Mouse (Mus musculus) lung, postnatal 14 days (tissue): ENCODE data around the gene Mad1l1.
"Not testable (repeated sequence)": the region's sequence is repeated elsewhere in the genome, so short reads cannot be mapped to it uniquely, and the experiment has no call there.

Source experiments
- DNase-seq: peaks from one replicate; pipeline ENCODE4 v3.0.0; 2021

Mad1l1 gene

GRCm38 (mm10) chr5:140321042-140321755 is at the start of gene Mad1l1, which contains the start of gene Nudt1:
Gene Mad1l1 (minus strand): TSS chr5:140321552.
Gene Nudt1 (plus strand): TSS chr5:140321656.
- peak; percentile 93 for DNase-seq

GRCm38 (mm10) chr5:140370446-140371254 is 49.3 kb upstream of the Mad1l1 start:
- DNase-seq, result peak; percentile 31

- no peak for DNase-seq
Measured at GRCm38 (mm10) chr5:140369466-140369865, 48.1 kb upstream of the Mad1l1 start.

- DNase-seq, result no peak
Measured at GRCm38 (mm10) chr5:140368926-140369325, 47.6 kb upstream of the Mad1l1 start.

GRCm38 (mm10) chr5:140368126-140368525 is 46.8 kb upstream of the Mad1l1 start:
- DNase-seq, result not testable (repeated sequence)

- DNase-seq, result no peak
Measured at GRCm38 (mm10) chr5:140364415-140364814, 43.1 kb upstream of the Mad1l1 start.

- DNase-seq, result no peak
Measured at GRCm38 (mm10) chr5:140359930-140360674, 38.8 kb upstream of the Mad1l1 start.

- no peak for DNase-seq
Measured at GRCm38 (mm10) chr5:140357466-140357865, 36.1 kb upstream of the Mad1l1 start.

- no peak for DNase-seq
Measured at GRCm38 (mm10) chr5:140355934-140356333, 34.6 kb upstream of the Mad1l1 start.

GRCm38 (mm10) chr5:140352352-140352751 is 31.0 kb upstream of the Mad1l1 start:
- no peak for DNase-seq

- DNase-seq, result no peak
Measured at GRCm38 (mm10) chr5:140350731-140351497, 29.6 kb upstream of the Mad1l1 start.

GRCm38 (mm10) chr5:140349882-140350281 is 28.5 kb upstream of the Mad1l1 start:
- no peak for DNase-seq

- DNase-seq, result no peak
Measured at GRCm38 (mm10) chr5:140346050-140346449, 24.7 kb upstream of the Mad1l1 start.

- DNase-seq, result no peak
Measured at GRCm38 (mm10) chr5:140345244-140345643, 23.9 kb upstream of the Mad1l1 start.

GRCm38 (mm10) chr5:140342880-140343279 is 21.5 kb upstream of the Mad1l1 start:
- no peak for DNase-seq

- DNase-seq, result no peak
Measured at GRCm38 (mm10) chr5:140339836-140340235, 18.5 kb upstream of the Mad1l1 start.

- no peak for DNase-seq
Measured at GRCm38 (mm10) chr5:140338779-140339178, 17.4 kb upstream of the Mad1l1 start.

GRCm38 (mm10) chr5:140336680-140337079 is 15.3 kb upstream of the Mad1l1 start:
- peak; percentile 60 for DNase-seq

- peak; percentile 25 for DNase-seq
Measured at GRCm38 (mm10) chr5:140333631-140334030, 12.3 kb upstream of the Mad1l1 start.

- no peak for DNase-seq
Measured at GRCm38 (mm10) chr5:140332519-140332918, 11.2 kb upstream of the Mad1l1 start.

- DNase-seq, result peak; percentile 84
Measured at GRCm38 (mm10) chr5:140331615-140332512, 10.5 kb upstream of the Mad1l1 start, which contains the start of gene Mrm2. Gene Mrm2 (minus strand): TSS chr5:140331898.
